Mouse (Mus musculus) cortical plate, adult 2 months (tissue): Measurements from ENCODE around the gene Tada3.

ENCODE experiments used
- CTCF ChIP-seq: fragments of 200-500 bp; IDR thresholded peaks from 2 replicates; pipeline ENCODE4 v1.5.1; 2011; ENCODE audit warnings: mild to moderate bottlenecking, control low read depth, low read length; ENCODE audit not compliant: insufficient read depth; ENCODE audit errors: extremely low read depth
- POLR2A ChIP-seq: fragments of 200-500 bp; IDR thresholded peaks from 2 replicates; pipeline ENCODE4 v1.6.1; 2011; ENCODE audit warnings: mild to moderate bottlenecking, low read length, control low read depth; ENCODE audit not compliant: insufficient read depth; ENCODE audit errors: extremely low read depth

DNA sequence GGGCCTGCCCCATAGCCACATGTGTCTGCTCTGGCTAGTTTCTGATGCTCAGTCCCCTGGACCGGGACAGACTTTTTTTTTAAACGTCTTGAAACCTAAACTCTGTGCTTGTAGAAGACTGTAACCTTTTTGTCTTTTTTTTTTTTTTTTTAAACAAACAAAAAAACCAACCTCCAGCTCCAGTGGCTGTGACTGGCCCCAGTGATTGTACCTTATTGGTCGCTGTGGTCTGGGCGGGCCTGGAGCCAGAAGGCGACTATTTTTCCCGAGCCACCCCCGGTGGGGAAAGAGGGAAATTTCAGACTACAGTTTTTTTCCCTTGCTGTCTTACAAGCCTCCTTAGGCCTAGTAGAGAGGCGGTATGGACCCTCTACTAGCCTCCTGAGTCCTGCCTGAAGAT is 11.3 kb upstream of the Tada3 start, which contains the start of gene Ttll3:
- TF ChIP-seq POLR2A (no peak), CTCF (no peak)
